Mouse (Mus musculus): ENCODE measurements around the gene Sbp. TPM values are rescaled to one million over a fixed set of nuclear protein-coding genes. Genes with fewer than 3 reads are reported as not detected.
"Not testable (repeated sequence)": the region's sequence is repeated elsewhere in the genome, so short reads cannot be mapped to it uniquely, and the experiment has no call there.

Sbp gene
- 0.21 TPM in 1 of 2 replicates, not detected in the other for polyA plus RNA-seq (2016; fragmentation: Nextera tagmentation; extraction: Ambion mirVana)

- Histone ChIP-seq H3K9me3 (no peaks in the 10 kb centered on the region), H3K4me3 (no peak within 1 kb of the TSS), H3K36me3 (no peaks in the 10 kb centered on the region), H3K27me3 (ENCODE audit: insufficient read depth, poor library complexity, severe bottlenecking) (no peaks in the 10 kb centered on the region), H3K4me1 (no peaks in the 10 kb centered on the region), H3K27ac (no peak within 1 kb of the TSS)
- no peak for DNase-seq (ENCODE audit: low spot score)
Measured at GRCm38 (mm10) chr17:23941372-23941771, at the start of gene Sbp. Gene Sbp, plus strand, starts transcription at chr17:23941672.

GRCm38 (mm10) chr17:23917158-23917557, 24.3 kb upstream of the Sbp start, which contains the start of gene Dcpp3:
Gene Dcpp3, plus strand, starts transcription at chr17:23917458.
- DNase-seq (ENCODE audit: low spot score); H3K9me3 ChIP-seq; H3K4me1 ChIP-seq; H3K36me3 ChIP-seq; H3K27me3 ChIP-seq (ENCODE audit: insufficient read depth, poor library complexity, severe bottlenecking); H3K27ac ChIP-seq; H3K4me3 ChIP-seq: not testable (repeated sequence)
- 60% methylated on average over 4 of the region's 4 CpGs for WGBS

- H3K4me3 ChIP-seq = peak overlapping the region; percentile 70
- no peaks in the 10 kb centered on the region for H3K9me3 ChIP-seq
- H3K27ac ChIP-seq = peak overlapping the region; percentile 95
- H3K27me3 ChIP-seq (ENCODE audit: insufficient read depth, poor library complexity, severe bottlenecking) = peaks cover 4% of the 10 kb centered on the region; the same call in 1 of the 2 replicates
- H3K36me3 ChIP-seq = no peaks in the 10 kb centered on the region
- under 1% methylated on average over 29 of the region's 29 CpGs for WGBS
- H3K4me1 ChIP-seq = peaks cover 10% of the 10 kb centered on the region
- DNase-seq (ENCODE audit: low spot score) = peak; percentile 96
Measured at GRCm38 (mm10) chr17:23924531-23925007, 16.9 kb upstream of the Sbp start.

- Histone ChIP-seq H3K4me1 (peaks cover 10% of the 10 kb centered on the region), H3K9me3 (no peaks in the 10 kb centered on the region), H3K27ac (peak overlapping the region; percentile 95), H3K4me3 (peak overlapping the region; percentile 70), H3K36me3 (no peaks in the 10 kb centered on the region), H3K27me3 (ENCODE audit: insufficient read depth, poor library complexity, severe bottlenecking) (peaks cover 4% of the 10 kb centered on the region; the same call in 1 of the 2 replicates)
- peak; percentile 86 for DNase-seq (ENCODE audit: low spot score)
- 0% methylated on average over 14 of the region's 14 CpGs for WGBS
Measured at GRCm38 (mm10) chr17:23925090-23925493, 16.4 kb upstream of the Sbp start.

GRCm38 (mm10) chr17:23931157-23931556, 10.3 kb upstream of the Sbp start:
- no peaks in the 10 kb centered on the region for H3K36me3 ChIP-seq
- H3K4me1 ChIP-seq = no peaks in the 10 kb centered on the region
- H3K27ac ChIP-seq = no peak overlapping the region
- H3K4me3 ChIP-seq = no peak overlapping the region
- H3K27me3 ChIP-seq (ENCODE audit: insufficient read depth, poor library complexity, severe bottlenecking) = peaks cover 4% of the 10 kb centered on the region; the same call in 1 of the 2 replicates
- WGBS = 61% methylated on average over 5 of the region's 5 CpGs
- DNase-seq (ENCODE audit: low spot score) = no peak
- no peaks in the 10 kb centered on the region for H3K9me3 ChIP-seq

GRCm38 (mm10) chr17:23947486-23947885, 6.0 kb downstream of the Sbp start:
- H3K27me3 ChIP-seq (ENCODE audit: insufficient read depth, poor library complexity, severe bottlenecking); H3K4me1 ChIP-seq; H3K9me3 ChIP-seq; H3K4me3 ChIP-seq; DNase-seq (ENCODE audit: low spot score); H3K27ac ChIP-seq; H3K36me3 ChIP-seq: not testable (repeated sequence)
- 71% methylated on average over 4 of the region's 4 CpGs for WGBS

GRCm38 (mm10) chr17:23949068-23949467, 7.6 kb downstream of the Sbp start:
- H3K27ac ChIP-seq = no peak overlapping the region
- no peaks in the 10 kb centered on the region for H3K27me3 ChIP-seq (ENCODE audit: insufficient read depth, poor library complexity, severe bottlenecking)
- no peak overlapping the region for H3K4me3 ChIP-seq
- 67% methylated on average over 2 of the region's 2 CpGs for WGBS
- H3K4me1 ChIP-seq = no peaks in the 10 kb centered on the region
- no peak for DNase-seq (ENCODE audit: low spot score)
- H3K36me3 ChIP-seq = no peaks in the 10 kb centered on the region
- no peaks in the 10 kb centered on the region for H3K9me3 ChIP-seq

- H3K27ac ChIP-seq; H3K4me1 ChIP-seq; DNase-seq (ENCODE audit: low spot score); H3K27me3 ChIP-seq (ENCODE audit: insufficient read depth, poor library complexity, severe bottlenecking); H3K36me3 ChIP-seq; H3K4me3 ChIP-seq; H3K9me3 ChIP-seq: not testable (repeated sequence)
- WGBS = 69% methylated on average over 4 of the region's 4 CpGs
Measured at GRCm38 (mm10) chr17:23950828-23951227, 9.4 kb downstream of the Sbp start.

GRCm38 (mm10) chr17:23955174-23955573, 13.7 kb downstream of the Sbp start, which contains the start of gene Sbpl:
Gene Sbpl, minus strand, starts transcription at chr17:23955274.
- no peak for DNase-seq (ENCODE audit: low spot score)
- no peaks in the 10 kb centered on the region; the same call in none of the 2 replicates for H3K4me1 ChIP-seq
- no peaks in the 10 kb centered on the region for H3K36me3 ChIP-seq
- peaks cover 6% of the 10 kb centered on the region; the same call in 1 of the 2 replicates for H3K27me3 ChIP-seq (ENCODE audit: insufficient read depth, poor library complexity, severe bottlenecking)
- H3K4me3 ChIP-seq = no peak within 1 kb of the TSS
- H3K9me3 ChIP-seq = no peaks in the 10 kb centered on the region
- no peak within 1 kb of the TSS for H3K27ac ChIP-seq
- WGBS = 69% methylated on average over 5 of the region's 5 CpGs

- Histone ChIP-seq H3K36me3 (no peaks in the 10 kb centered on the region), H3K4me3 (no peak overlapping the region), H3K4me1 (no peaks in the 10 kb centered on the region; the same call in none of the 2 replicates), H3K27ac (peak overlapping the region; percentile 50; the same call in 1 of the 2 replicates), H3K27me3 (ENCODE audit: insufficient read depth, poor library complexity, severe bottlenecking) (peaks cover 4% of the 10 kb centered on the region; the same call in 1 of the 2 replicates), H3K9me3 (no peaks in the 10 kb centered on the region)
- DNase-seq (ENCODE audit: low spot score) = peak; percentile 87
- 36% methylated on average over 3 of the region's 3 CpGs for WGBS
Measured at GRCm38 (mm10) chr17:23960084-23960738, 18.7 kb downstream of the Sbp start.

GRCm38 (mm10) chr17:23961573-23962122, 20.2 kb downstream of the Sbp start:
- Histone ChIP-seq H3K4me1 (peaks cover 6% of the 10 kb centered on the region), H3K27me3 (ENCODE audit: insufficient read depth, poor library complexity, severe bottlenecking) (no peaks in the 10 kb centered on the region; the same call in 1 of the 2 replicates), H3K4me3 (no peak overlapping the region), H3K27ac (no peak overlapping the region), H3K36me3 (no peaks in the 10 kb centered on the region), H3K9me3 (no peaks in the 10 kb centered on the region)
- DNase-seq (ENCODE audit: low spot score) = no peak
- 77% methylated on average over 4 of the region's 4 CpGs for WGBS

GRCm38 (mm10) chr17:23965805-23966425, 24.4 kb downstream of the Sbp start:
- Histone ChIP-seq H3K4me1 (peaks cover 6% of the 10 kb centered on the region; the same call in 1 of the 2 replicates), H3K9me3 (no peaks in the 10 kb centered on the region), H3K4me3 (no peak overlapping the region), H3K27me3 (ENCODE audit: insufficient read depth, poor library complexity, severe bottlenecking) (no peaks in the 10 kb centered on the region), H3K36me3 (no peaks in the 10 kb centered on the region), H3K27ac (no peak overlapping the region)
- DNase-seq (ENCODE audit: low spot score) = no peak
- 41% methylated on average over 6 of the region's 6 CpGs for WGBS
